Comparison of ENCODE assay signal across 14 mouse cellular contexts in the genomic region with DNA sequence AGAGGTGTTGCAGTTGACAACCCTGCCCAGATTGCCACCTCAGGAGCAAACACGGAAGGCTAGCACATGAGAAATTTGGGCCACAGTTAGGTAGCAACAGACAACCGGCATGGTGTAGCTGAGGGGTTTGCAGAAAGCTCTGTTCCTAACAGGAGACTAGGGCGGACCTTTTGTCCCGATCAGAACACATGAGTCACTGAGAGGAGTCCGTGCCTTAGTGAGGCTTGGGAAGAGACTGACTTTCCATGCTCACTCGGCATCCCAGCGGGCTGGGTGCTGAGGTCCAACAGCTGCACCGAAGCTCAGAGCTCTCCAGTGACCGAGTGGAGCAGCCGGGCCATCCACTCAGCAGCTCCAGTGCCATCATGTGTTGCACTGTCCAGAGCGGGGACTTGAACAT. TPM values are rescaled to one million over a fixed set of nuclear protein-coding genes. Genes with fewer than 3 reads are reported as not detected.
DNase-seq lines count a peak whose midpoint lies in the region; ATAC-seq and TF ChIP-seq lines count a peak whose summit lies in the region.
"Had no signal": no experiment of that assay in that cellular context is flagged by ENCODE, and none has a peak within 500 bp of the region (broad histone marks: within the 10 kb centered on the region; RNA-seq: fewer than 3 reads in every experiment).

No protein-coding gene starts in this region.

- H3K9me3 ChIP-seq in hindbrain, embryonic 11.5 days (ENCODE audit: control insufficient read depth, low read length), result no peaks in the 10 kb centered on the region
- no peaks in the 10 kb centered on the region for H3K9me3 ChIP-seq in hindbrain, embryonic 16.5 days (ENCODE audit: control insufficient read depth, low read length)
- no peaks in the 10 kb centered on the region for H3K9me3 ChIP-seq in heart, embryonic 14.5 days (ENCODE audit: control insufficient read depth, low read length)
- H3K9me3 ChIP-seq: hindbrain, embryonic 12.5 days; midbrain, embryonic 15.5 days had no signal

- H3K36me3 ChIP-seq in hindbrain, embryonic 11.5 days (ENCODE audit: control insufficient read depth, insufficient read depth, low read length), result no peaks in the 10 kb centered on the region
- H3K36me3 ChIP-seq in hindbrain, embryonic 16.5 days (ENCODE audit: control insufficient read depth, insufficient read depth, low read length), result no peaks in the 10 kb centered on the region
- H3K36me3 ChIP-seq in testis, adult 2 months (ENCODE audit: control insufficient read depth, insufficient read depth, low read length), result no peaks in the 10 kb centered on the region
- H3K36me3 ChIP-seq in heart, embryonic 14.5 days (ENCODE audit: control insufficient read depth, insufficient read depth, low read length), result no peaks in the 10 kb centered on the region
- H3K36me3 ChIP-seq: hindbrain, embryonic 12.5 days; midbrain, embryonic 15.5 days had no signal

- 0 out of 2 replicates have a peak overlapping the region, but pooled peaks have one; percentile 19 for H3K9ac ChIP-seq in hindbrain, embryonic 11.5 days (ENCODE audit: low read depth, low read length)
- no peak overlapping the region for H3K9ac ChIP-seq in hindbrain, embryonic 16.5 days (ENCODE audit: low read depth, low read length)
- H3K9ac ChIP-seq in heart, embryonic 14.5 days (ENCODE audit: low read length), result peak overlapping the region; percentile 36; the same call in 1 of the 2 replicates
- H3K9ac ChIP-seq: hindbrain, embryonic 12.5 days; midbrain, embryonic 15.5 days had no signal

- H3K4me1 ChIP-seq in hindbrain, embryonic 11.5 days (replicated peaks; ENCODE audit: control insufficient read depth, insufficient read depth, low read length), result no peaks in the 10 kb centered on the region
- H3K4me1 ChIP-seq in hindbrain, embryonic 16.5 days (ENCODE audit: control insufficient read depth, insufficient read depth, low read depth, low read length), result peaks cover 14% of the 10 kb centered on the region
- peaks cover 2% of the 10 kb centered on the region; the same call in 1 of the 2 replicates for H3K4me1 ChIP-seq in testis, adult 2 months (ENCODE audit: control insufficient read depth, insufficient read depth, low read length)
- peaks cover 71 to 85% of the 10 kb centered on the region in 2 experiments for H3K4me1 ChIP-seq in heart, embryonic 14.5 days (ENCODE audit: control insufficient read depth in 2 of 2, insufficient read depth in 2 of 2, low read length in 2 of 2)

- DNase-seq in hindbrain, embryonic 11.5 days (ENCODE audit: low spot score), result no peak
- DNase-seq in testis, postnatal 10 days (ENCODE audit: low spot score), result no peak
- no peak for DNase-seq in cerebellum, adult 9-11 months
- DNase-seq in cerebellum, adult 18-20 months, result no peak
- DNase-seq: cerebellum, postnatal 25 days; kidney, adult 9 months; layer of hippocampus, adult 9-11 months; lung, postnatal 14 days; thymus, postnatal 4 days had no signal

- WGBS in hindbrain, embryonic 11.5 days, result 89% methylated on average over 11 of the region's 11 CpGs
- WGBS in hindbrain, embryonic 16.5 days, result 89% methylated on average over 11 of the region's 11 CpGs
- WGBS in heart, embryonic 14.5 days, result 74% methylated on average over 11 of the region's 11 CpGs

- no peak overlapping the region for H3K4me3 ChIP-seq in hindbrain, embryonic 11.5 days (ENCODE audit: low read depth, low read length)
- H3K4me3 ChIP-seq in hindbrain, embryonic 16.5 days (ENCODE audit: low read length), result no peak overlapping the region
- H3K4me3 ChIP-seq in testis, adult 2 months (ENCODE audit: control insufficient read depth, low read depth, low read length), result no peak overlapping the region
- no peak overlapping the region for H3K4me3 ChIP-seq in heart, embryonic 14.5 days (ENCODE audit: control insufficient read depth in 1 of 2, insufficient read depth in 1 of 2, low read depth in 1 of 2, low read length in 2 of 2)
- H3K4me3 ChIP-seq: hindbrain, embryonic 12.5 days; midbrain, embryonic 15.5 days had no signal

- no peak for ATAC-seq in hindbrain, embryonic 11.5 days (ENCODE audit: low FRiP score)
- ATAC-seq in hindbrain, embryonic 16.5 days, result no peak
- ATAC-seq in heart, embryonic 14.5 days (ENCODE audit: insufficient number of reproducible peaks, insufficient read depth, low FRiP score, low read depth), result no peak
- ATAC-seq: midbrain, embryonic 15.5 days had no signal

- no peak overlapping the region for H3K27ac ChIP-seq in hindbrain, embryonic 11.5 days (ENCODE audit: low read depth, low read length)
- H3K27ac ChIP-seq in hindbrain, embryonic 16.5 days (ENCODE audit: low read depth, low read length), result no peak overlapping the region
- H3K27ac ChIP-seq in testis, adult 2 months (ENCODE audit: control insufficient read depth, insufficient read depth, low read depth, low read length), result peak overlapping the region; percentile 47
- peak overlapping the region; percentile 39 to 80; a peak in 3 of 4 replicates for H3K27ac ChIP-seq in heart, embryonic 14.5 days (replicated peaks in 1 of 2; ENCODE audit: control insufficient read depth in 1 of 2, insufficient read depth in 1 of 2, low read depth in 2 of 2, low read length in 2 of 2)
- H3K27ac ChIP-seq: hindbrain, embryonic 12.5 days had no signal

- no peak for TF ChIP-seq POLR2A in testis, adult 2 months (IDR thresholded peaks at IDR 0.05; ENCODE audit: control insufficient read depth, low read depth, low read length)

- H3K27me3 ChIP-seq in hindbrain, embryonic 11.5 days (ENCODE audit: control insufficient read depth, insufficient read depth, low read length), result no peaks in the 10 kb centered on the region
- H3K27me3 ChIP-seq in hindbrain, embryonic 16.5 days (replicated peaks; ENCODE audit: control insufficient read depth, insufficient read depth, low read length), result no peaks in the 10 kb centered on the region
- no peaks in the 10 kb centered on the region for H3K27me3 ChIP-seq in testis, adult 2 months (ENCODE audit: control insufficient read depth, insufficient read depth, low read length)
- H3K27me3 ChIP-seq in heart, embryonic 14.5 days (ENCODE audit: control insufficient read depth, insufficient read depth, low read length), result no peaks in the 10 kb centered on the region
- H3K27me3 ChIP-seq: hindbrain, embryonic 12.5 days; midbrain, embryonic 15.5 days had no signal

- no peak overlapping the region for H3K4me2 ChIP-seq in hindbrain, embryonic 11.5 days (replicated peaks; ENCODE audit: low read depth, low read length)
- no peak overlapping the region for H3K4me2 ChIP-seq in hindbrain, embryonic 16.5 days (ENCODE audit: low read length)
- H3K4me2 ChIP-seq in heart, embryonic 14.5 days (ENCODE audit: low read length), result no peak overlapping the region
- H3K4me2 ChIP-seq: hindbrain, embryonic 12.5 days; midbrain, embryonic 15.5 days had no signal

- no peak for TF ChIP-seq CTCF in testis, adult 2 months (IDR thresholded peaks at IDR 0.05; ENCODE audit: control insufficient read depth, insufficient read depth, insufficient replicate concordance, low read depth, low read length)

RNA-seq across cellular contexts. Expression of gene Pitpnm2, which starts 26.9 kb away (rescaled TPM):
- 5.1 and 6.0 TPM in 2 replicates for polyA plus RNA-seq in hindbrain, embryonic 11.5 days (2014; fragmentation: Nextera tagmentation; extraction: Ambion mirVana)
- polyA plus RNA-seq in hindbrain, embryonic 16.5 days (2015; fragmentation: Nextera tagmentation; extraction: Ambion mirVana), result 8.4 and 9.8 TPM in 2 replicates
- 54.9 and 61.9 TPM in 2 replicates for polyA plus RNA-seq in testis, adult 2 months (2012; rRNA removed)
- 10.2 and 12.0 TPM in 2 replicates for polyA plus RNA-seq in heart, embryonic 14.5 days (2014; fragmentation: Nextera tagmentation; extraction: Ambion mirVana)

Comparison
In these comparisons a context has a peak if more than half of its experiments do, and no peak if none do; other contexts are left out.
1. H3K27ac ChIP-seq: peak in testis, adult 2 months (single experiment) and heart, embryonic 14.5 days (2 of 2); none in hindbrain, embryonic 11.5 days (single experiment) and hindbrain, embryonic 16.5 days (single experiment).